Mouse (Mus musculus) retina, adult 2 months (tissue): ENCODE data around the gene Prepl.

Experiments used
- DNase-seq: peaks from one replicate; pipeline ENCODE4 v3.0.0-alpha.2; 2012; ENCODE audit warnings: low read depth, low spot score

Gene Prepl

DNA sequence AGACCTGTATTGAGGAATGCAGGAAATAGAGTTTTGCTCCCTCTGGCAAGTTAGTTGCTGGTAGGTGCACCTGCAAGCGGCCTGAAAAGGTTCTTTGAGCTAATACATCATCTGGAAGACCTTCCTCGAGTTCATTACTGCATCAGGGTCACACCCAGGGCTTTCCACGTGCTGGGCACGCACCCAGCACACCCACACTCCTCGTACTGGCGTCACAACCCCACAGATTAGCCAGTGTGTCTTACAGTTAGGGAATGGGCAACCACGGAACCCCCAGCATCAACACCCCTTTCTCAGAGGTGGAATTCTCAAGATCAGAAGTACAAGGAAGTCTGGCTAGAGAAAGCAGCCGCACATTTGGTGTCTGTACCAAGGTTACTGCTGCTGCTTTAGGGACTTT, 65.8 kb downstream of the Prepl start:
- DNase-seq, result no peak

DNA sequence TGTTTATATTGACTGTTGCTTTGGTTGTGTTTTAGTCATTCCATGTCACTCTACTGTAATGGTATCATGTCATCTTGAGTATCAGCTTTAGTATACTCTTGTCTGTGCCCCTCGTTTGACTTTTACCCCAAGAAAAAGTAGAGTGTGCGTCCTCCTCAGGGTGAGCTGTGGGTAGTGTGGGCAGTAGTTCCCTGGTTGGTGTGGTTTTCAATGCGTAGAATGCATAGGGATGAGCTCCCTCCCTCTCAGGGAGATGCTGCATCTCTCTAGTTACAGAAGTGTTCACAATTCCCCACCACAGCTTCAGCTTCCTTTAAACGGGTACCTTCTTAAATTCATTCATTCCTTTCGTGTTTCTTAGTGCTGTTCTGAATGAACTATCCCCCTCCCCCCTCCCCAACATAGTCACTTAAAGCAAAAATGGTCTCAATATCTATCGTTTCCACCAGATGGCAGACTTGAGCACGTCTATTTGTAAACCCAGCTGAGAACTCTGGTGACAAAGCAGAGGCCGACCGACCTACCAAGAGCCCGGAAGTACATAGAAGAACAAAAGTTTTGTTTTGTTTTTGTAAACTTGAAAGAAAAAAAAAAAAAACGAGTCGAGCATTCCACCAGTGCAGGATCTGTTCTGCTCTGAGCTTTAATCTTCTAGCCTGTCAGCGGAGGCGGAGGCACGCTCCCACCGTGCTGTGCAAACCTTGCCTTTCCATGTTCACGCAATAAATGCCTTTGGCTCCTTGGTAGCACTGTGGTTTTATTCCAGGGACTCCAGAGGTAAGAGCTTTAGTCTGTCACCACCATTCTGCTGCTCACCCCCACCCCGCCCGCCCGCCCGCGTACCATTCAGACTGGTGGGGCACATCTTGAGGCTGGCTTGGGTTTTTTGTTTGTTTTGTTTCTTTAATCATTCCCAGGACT, 66.5 kb downstream of the Prepl start:
- peak; percentile 61 for DNase-seq

DNA sequence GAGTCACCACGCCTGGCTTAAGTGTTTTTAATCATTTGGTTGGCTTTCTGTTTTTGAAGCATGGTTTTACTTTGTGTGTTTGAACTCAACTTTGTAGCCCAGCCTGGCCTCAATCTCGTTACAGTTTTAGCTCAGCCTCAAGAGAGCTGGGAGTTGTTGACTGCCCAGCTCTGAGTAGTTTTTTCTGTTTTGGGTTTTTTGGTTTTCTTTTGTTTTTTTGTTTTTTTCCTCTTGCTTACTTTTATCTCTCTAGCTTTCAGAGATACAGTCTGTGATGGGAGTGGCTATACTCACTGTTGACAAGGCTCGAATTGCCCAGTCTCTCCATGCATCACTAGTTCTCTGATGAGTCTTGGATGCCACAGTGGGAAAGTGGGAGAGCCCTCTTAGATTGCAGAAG, 69.7 kb downstream of the Prepl start:
- no peak for DNase-seq

DNA sequence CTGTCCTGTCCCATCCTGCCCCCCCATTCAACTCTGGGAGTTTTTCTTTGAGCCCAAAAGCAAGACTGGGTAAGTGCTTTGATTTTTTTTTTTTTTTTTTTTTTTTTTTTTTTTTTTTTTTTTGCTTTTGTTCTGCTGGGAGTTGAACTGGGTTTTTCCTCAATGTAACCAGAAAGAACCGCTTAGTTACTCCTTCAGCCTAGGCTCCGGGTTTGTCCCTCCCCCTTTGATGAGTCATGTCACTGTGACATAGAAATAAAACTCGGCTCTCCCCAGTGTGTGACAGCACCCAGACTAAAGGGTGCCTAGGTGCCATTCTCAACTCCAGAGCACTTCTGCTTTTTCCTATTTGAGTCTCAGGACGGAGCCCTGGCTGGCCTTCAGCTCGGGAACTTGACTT, 71.2 kb downstream of the Prepl start:
- DNase-seq, result no peak

DNA sequence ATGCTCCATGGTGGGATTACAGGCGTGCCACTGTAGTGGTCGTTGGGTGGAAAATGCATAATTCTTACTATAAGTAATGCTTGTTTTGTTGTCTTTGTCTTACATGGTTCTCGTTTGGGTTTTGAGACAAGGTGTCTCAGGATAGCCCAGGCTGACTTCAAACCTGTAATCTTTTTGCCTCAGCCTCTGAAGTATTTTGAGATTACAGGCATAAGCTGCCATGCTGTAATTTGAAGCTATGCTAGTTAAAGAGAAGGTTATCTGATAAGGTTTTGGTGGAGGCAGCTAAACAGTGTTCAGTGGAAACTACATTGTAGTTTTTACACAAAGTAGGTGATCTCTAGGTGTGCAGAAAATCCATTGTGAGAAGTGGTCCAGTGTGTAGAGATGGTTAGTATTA, 71.7 kb downstream of the Prepl start:
- no peak for DNase-seq

DNA sequence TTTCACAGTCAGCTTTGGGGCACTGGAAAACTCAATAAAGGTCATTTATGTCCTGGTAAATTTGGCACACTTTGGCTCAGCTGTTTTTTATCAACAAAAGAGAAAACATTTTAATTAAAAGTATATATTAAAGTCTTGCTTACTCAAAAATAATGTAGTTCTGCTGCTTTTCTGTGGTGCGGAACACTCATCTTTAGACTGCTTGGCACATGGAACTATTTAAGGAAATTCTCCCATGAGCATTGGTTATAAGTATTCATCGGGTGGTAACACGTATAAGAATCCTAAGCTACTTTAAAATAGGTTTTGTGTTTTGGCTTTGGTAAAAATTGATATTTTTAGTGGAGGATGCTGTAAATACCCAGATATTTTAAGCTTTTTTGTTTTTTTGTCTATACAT, 75.4 kb downstream of the Prepl start:
- DNase-seq, result no peak

DNA sequence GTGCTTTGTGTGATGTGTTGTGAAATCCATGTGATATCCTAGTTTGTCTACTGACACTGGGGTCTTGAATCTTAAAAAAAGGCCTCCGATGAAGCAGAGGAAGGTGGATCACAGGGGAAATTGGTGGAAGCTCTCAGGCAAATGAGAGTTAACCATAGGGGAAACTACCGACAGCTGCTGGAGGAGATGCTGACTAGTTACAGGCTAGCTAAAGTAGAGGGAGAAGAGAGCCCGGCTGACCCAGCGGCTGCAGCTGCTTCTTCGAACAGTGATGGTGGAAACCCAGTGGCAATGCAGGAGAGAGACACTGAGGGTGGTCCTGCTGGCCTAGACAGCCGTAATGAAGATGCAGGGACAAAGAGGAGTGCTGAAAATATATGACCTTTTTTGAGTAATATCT, 76.6 kb downstream of the Prepl start:
- no peak for DNase-seq
